Mouse (Mus musculus): ENCODE results near the gene Olfr1351.
"Not testable (repeated sequence)": the region's sequence is repeated elsewhere in the genome, so short reads cannot be mapped to it uniquely, and the experiment has no call there.

Olfr1351 gene

DNA sequence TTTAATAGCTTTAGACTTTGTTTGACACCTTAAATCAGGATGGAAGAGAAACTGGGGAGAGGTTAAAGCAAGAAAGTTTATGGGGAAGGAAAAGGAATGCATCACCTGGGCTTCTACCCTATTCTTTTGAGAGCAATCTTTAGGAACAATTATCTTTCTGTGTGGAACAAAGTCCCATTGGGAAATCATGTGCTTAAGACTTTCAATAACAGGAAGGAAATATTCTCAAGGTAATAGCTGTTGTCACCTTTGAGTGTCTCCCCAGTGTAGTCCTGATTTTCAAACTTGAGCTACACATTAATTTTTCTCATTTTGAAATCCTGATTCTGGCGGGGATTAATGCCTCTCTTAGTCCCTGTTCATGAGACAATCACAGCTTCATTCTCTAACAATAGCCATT lies at the start of gene Olfr1351:
Gene Olfr1351, plus strand, starts transcription at position 301 of the 400 bp plus-strand sequence.
- DNase-seq (ENCODE audit: low spot score), result no peak

DNA sequence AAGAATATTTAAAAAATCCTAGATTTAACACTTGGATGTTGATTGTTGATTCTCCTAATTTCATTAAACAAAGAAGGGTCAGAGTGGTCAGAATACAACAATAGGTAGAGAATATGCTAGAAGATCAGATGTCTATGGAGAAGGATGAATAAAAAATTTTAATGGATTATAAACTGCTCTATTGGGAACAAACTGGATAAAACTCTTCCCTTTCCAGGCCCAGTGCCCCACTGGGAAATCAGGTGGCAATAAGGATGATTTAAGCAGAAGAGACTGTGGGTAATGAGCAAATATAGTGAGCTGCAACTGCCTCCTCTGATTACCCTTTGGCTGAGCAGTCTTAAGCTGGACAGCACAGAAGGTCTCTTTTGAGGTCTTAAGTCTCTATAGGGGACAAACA lies 49.3 kb upstream of the Olfr1351 start, which contains the start of gene Olfr1353:
Gene Olfr1353, plus strand, starts transcription at position 301 of the 400 bp plus-strand sequence.
- not testable (repeated sequence) for DNase-seq (ENCODE audit: low spot score)

DNA sequence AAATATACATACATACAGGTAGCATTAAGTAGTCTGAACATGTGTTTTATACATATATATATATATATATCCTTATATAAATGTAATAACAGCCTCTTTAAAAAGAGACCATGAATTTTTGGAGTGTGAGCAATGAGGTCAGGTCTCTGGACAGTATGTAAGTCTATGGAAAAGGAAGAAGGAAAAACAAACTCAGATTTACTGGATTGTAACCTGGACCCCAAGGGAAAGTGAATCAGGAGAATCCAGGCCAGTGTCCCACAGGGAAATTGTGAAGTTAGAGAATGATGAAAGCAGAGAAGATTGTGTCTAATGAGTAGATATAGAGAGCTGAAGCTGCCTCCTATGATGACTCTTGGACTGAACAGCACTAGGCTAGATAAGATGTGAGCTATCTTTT lies 31.5 kb upstream of the Olfr1351 start, which contains the start of gene Olfr1352:
Gene Olfr1352, plus strand, starts transcription at position 301 of the 400 bp plus-strand sequence.
- no peak for DNase-seq (ENCODE audit: low spot score)

DNA sequence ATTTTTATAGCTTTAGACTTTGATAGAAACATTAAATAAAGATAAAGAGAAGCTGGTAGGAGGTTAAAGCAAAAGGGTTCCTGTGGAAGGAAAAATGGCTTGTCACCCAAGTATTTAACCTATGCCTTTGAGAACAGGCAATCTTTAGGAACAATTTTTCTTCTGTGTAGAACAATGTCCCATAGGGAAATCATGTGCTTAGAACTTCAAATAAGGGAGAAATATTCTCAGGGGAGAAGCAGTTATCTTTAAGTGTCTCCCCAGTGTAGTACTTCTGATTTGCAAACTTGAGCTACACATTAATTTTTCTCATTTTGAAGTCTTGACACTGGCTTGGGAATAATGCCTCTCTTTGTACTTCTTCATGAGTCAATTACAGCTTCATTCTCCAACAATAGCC lies 16.2 kb downstream of the Olfr1351 start, which contains the start of gene Olfr57:
Gene Olfr57, plus strand, starts transcription at position 301 of the 400 bp plus-strand sequence.
- no peak for DNase-seq (ENCODE audit: low spot score)

DNA sequence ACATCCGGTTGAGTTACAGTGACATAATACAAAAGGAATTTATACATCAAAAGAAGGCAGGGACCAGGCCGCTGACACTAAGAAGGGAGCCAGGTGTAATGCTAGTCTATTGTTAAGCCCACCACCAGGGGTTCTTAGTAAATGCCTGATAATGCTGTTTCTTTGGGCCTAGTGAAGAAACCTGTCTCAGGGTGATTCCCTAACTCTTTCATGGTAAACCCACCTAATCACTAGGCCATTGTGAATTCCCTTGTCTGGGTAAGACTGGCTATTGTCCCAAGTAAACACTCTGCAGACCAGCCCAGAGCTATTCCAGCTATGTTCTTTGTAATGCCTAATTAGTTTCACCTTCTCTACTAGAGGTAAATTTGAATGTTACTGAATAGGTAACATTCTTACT lies 30.2 kb downstream of the Olfr1351 start:
- not testable (repeated sequence) for DNase-seq (ENCODE audit: low spot score)

GRCm38 (mm10) chr10:79057370-79057769 lies 45.1 kb downstream of the Olfr1351 start:
- DNase-seq (ENCODE audit: low spot score), result not testable (repeated sequence)
